Mouse (Mus musculus) adrenal gland, adult 8-10 months (tissue): ENCODE results near the gene Spaca4. TPM values are rescaled to one million over a fixed set of nuclear protein-coding genes. Genes with fewer than 3 reads are reported as not detected.

Experiments used
- DNase-seq: peaks from one replicate; pipeline ENCODE4 v3.0.0; 2022
- total RNA-seq, 4 experiments: library from RNA; stranded (reverse); gene quantifications; 2 replicates each; pipeline ENCODE4 v1.2.4; 2022

The Spaca4 gene
- total RNA-seq, 4 experiments from 2014 or later: not detected

DNA sequence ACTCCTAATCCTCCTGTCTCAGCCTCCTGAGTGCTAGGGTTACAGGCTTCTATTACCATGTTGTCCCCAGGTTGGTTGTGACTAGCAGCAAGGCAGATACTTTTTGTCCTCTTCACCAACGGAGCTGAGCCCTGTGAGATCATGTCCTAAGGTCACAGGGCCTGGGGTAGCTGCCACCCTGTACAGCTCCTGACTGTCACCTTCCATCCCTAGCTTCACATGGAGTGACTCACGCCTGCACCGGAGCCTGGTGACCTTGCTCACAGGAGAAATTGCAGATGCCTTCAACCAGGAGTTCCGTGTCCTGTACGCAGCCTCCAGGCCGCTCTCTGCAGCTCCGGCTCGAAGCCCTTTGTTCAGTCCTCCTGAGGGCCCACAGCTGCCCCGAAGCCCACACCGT is 806 bp upstream of the Spaca4 start:
- DNase-seq: no peak

DNA sequence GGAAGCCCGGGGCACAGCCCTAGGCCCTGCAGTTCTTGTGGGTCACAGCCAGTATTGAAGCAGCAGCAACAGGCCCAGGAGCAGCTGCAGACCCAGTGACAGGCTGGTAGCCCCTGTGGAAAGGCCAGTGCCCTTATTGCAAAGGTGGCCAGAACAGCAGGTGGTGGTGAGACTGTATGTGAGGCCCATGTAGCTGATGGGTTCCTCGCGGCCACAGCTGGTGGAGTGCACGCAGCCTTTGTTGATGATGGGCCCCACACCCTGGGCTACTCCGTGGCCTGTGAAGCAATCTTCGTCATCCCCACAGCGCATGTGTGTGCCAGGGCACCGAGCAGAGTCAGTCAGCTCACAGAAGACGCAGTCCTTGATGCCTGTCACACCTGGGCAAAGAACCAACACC is 462 bp downstream of the Spaca4 start:
- no peak for DNase-seq

DNA sequence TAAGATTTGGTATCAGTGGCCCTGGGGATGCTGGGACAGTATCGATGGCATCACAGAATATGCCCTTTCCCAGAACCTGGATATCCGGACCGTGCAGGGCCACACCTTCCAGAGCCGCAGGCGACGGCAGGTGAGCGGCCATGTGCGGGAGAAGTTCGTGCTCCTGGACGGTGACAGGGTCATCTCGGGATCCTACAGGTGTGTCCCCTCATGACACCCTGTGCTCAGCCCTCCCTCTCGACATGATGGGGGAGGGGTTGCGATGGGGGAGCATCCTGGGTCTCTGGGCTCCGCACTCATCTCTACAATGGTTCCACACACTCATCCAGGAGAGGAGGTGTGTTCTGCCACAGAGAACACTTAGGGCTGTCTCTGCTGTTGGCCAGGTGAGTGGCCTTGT is 1.8 kb downstream of the Spaca4 start:
- no peak for DNase-seq

DNA sequence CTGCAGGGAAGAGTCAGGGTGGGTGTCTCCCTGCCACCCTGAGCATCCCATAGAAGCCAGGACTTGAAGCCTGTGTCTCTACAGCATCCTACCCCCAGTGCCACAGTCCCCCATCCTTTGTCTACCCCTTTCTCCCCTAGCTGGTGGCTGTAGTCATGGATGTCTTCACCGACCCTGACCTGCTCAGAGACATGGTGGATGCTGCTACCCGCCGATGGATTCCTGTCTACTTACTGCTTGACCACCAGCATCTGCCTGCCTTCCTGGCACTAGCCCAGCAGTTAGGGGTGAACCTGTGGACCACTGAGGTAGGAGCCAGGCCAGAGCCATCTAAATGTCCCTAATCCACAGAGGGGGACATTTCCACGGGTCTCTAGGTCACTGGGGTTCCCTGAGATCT is 2.3 kb downstream of the Spaca4 start:
- DNase-seq: no peak

DNA sequence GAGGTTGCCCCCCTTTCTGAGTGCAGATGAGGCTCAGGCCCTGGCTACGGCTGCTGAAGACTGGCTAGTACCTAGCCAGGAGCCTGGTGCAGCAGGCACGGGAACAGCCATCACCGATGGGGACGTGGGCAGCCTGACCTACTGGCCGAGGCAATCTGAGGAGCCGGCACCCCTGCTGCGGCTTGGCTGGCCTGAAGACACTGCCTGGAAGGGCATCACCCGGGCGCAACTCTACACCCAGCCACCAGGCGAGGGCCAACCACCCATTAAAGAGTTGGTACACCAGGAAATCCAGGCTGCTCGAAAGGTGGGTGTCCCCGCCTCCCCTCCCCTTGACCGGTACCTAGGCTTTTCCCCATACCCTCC is 3.3 kb downstream of the Spaca4 start:
- DNase-seq: no peak

DNA sequence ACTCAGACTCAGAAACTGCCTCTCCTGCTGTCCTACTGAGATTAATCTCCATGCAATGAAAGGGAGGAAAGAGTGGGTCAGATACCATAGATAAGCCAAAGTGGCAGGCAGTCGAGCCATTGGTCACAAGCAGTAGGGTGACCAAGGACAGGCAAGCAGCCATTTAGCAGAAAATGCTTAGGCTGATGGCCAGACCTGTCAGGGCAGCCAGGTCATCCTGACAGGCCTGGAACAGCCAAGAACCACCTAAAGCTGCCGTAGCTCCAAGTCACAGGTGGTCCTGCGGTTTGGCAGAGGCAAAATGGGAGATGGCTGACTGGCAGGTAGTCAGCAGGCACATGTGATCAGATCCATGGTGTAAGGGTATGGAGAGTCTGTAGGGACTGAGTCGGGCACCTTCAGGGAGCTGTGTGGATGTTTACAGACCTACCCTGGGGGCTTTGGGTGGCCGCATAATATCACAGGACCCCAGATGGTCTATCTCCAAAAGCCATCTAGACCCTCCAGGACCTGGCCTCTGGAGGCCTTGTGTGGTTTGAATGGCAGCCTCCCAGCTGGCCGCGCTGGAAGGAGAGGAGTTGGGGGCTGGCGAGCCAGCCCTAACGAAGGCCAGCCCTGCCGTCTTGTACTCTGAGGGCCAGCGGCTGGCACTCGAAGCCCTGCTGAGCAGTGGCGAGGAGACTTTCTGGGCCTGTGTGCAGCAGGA is 3.8 kb downstream of the Spaca4 start:
- no peak for DNase-seq

DNA sequence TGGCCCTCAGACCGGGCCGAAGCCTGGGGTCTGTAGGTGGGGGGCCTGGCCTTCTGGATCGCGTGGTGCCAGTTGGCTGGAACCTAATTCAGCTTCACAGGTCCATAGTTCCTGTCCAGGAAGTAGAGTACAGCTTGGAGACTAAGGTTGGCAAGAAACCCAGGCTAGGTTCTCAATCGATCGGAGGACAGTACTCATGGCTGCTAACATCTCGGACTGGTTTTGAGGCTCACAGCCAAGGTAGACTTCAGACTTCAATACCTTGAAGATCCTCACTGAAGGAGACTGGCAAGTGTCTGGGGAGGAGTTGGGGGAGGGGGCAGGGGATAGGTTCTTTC is 4.4 kb downstream of the Spaca4 start:
- no peak for DNase-seq

DNA sequence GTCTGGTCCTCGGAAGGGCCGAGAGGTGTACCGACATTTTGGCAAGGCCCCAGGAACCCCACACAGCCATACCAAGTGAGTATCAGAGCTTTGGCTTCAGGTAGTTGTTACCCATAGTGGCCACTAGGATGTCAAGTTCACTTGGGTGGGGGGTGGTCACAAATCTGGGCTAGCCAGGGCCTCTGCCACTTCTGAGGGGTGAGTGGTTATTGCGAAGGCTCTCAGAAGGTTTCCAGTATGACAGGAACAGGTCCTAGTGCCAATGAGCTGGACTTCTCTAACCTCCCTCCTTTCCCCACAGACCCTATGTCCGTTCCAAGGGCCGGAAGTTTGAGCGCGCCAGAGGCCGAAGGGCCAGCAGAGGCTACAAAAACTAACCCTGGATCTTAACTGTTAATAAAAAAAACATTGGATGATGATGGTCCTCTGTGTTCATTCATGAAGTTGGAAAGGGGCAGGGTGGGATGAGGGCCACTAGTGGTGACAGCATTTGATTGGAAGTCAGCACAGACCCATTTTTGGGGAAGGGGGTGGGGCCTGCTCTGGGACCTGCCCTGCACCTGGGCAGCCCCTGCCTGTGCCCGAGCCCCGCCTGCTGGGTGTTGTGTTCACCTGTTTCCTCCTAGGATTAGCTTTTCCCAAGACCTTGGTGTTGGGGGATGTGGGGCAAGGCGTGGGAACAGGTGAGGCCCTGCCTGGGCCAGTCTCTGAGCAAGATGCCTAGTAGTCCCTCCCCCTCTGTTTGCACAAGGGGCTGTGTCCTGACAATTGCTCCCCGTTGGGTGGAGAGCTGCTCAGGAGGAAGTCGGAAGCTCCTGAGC is 5.0 kb downstream of the Spaca4 start, which contains the start of gene Fam83e:
Gene Fam83e (plus strand): TSS at position 800 of the 821 bp plus-strand sequence.
- no peak for DNase-seq

DNA sequence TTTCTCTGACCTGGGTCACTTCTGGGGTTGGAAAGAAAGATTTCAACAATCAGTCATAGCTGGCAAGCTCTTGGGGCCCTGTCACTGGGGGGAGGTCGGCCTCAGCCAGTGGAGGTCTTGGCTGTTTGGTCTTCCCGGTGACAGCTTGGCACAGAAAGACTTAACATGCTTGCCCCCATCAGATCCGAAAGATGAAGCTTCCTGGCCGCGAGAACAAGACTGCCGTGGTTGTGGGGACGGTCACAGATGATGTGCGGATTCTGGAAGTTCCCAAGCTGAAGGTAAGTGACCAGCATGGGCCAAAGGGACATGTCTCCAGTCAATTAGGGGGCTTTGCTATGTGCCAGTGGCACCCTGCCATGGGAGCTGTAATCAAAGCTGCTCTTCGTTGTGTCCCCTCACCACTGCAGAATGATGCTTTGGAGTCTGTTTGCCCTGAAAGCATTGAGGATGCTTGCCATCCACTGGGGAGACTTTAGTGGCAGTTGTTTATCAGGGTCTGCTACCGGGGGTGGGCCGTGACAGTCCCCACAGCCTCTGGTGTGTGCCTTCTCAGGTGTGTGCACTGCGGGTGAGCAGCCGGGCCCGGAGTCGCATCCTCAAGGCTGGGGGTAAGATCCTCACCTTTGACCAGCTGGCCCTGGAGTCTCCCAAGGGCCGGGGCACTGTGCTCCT is 5.7 kb downstream of the Spaca4 start:
- no peak for DNase-seq

DNA sequence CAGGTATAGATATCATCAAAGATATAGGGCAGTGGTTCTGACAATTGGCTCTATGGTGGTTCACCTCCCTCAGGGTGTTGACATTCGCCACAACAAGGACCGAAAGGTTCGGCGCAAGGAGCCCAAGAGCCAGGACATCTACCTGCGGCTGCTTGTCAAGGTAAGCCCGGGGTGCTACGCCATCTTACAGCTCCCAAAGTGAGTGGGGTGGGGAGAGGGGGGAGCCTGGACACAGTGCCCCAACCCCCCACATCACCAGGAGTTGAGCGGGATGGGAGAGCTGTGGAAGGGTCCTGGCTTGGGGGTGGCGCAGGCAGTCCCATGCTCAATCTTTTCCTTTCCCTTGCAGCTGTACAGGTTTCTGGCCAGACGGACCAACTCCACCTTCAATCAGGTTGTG is 6.4 kb downstream of the Spaca4 start:
- no peak for DNase-seq

DNA sequence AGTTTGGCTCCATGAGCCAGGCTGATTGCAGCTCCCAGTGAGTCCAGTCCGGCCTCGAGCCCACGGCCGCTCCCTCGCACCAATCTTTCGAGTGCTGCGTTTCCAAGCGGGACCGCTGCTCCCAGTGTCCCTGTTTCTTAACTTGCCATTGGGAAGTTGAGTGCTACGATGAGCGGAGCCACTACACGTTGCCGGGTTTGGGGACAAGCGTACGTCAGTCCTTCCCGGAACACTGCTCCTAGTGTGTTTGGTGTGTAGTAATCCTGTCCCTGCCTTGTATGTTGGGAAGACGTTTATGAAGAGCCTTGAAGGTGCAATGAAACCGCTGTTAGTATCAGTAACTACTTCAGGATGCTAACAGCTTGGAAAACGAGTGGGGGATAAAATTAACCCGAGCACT is 7.3 kb downstream of the Spaca4 start:
- DNase-seq: no peak

DNA sequence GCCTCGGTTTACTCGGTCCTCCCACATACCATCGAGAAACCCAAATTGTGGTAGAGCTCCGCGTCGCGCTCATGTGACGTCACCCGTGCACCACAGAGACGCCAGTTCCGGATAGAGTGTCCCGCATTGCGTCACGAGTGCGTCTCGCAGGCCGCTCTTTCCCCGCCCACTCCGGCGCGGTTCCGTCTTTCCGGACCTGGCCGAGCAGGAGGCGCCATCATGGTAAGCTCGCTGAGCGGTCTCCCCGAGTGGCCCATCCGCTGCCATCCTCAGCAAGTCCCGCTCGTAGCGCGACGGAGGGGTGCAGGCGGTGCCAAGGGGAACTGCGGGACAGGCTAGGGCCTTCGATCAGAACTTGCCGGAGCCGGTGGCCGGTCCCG is 7.7 kb downstream of the Spaca4 start, which contains the start of gene Sphk2:
Gene Sphk2 (minus strand): TSS at position 85 of the 380 bp plus-strand sequence.
- DNase-seq: peak; percentile 98

DNA sequence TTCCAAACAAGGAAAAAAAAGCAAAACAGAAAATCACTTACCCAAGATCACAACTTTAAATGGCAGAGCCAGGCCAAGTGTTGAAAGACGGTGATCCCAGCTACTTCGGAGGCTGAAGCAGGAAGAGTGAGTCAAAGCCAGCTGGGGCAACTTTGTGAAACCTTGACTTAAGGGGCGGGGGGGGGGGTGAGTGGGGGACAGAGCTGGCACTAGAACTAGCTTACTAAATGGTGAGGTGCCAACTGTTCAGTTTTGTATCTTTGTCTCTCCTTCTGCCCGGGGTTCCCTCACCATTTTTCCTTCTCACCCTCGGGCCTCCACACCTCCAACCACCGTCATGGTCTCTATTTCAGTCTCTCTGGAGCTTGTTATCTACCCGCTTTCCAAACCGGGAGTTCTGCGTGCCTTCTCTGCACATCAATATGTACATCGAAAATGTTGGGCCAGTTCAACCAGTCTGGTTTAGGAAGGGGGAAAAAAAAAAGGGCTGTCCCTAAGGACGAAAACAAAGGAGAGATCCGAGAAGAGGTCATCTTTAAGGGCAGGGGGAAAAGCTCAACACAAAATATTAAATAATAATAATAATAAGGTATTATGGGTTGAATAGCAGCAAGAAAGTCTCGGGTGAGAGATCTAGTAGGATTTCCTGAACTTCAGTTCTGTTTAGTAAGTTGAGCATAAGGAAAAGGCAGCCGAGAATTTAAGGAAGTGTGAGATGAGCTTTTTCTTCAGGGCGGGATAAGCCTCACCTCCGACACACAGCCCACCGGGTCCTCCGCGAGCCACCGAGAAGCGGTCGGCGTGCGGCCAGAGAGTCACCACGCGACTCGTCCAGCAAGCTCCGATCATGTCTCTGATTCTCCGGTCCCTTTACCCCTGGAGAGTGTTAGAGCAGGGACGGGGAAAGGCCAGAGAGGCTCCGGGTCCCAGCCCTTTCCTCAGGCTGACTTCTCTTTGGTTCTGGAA is 8.4 kb downstream of the Spaca4 start:
- DNase-seq: no peak

DNA sequence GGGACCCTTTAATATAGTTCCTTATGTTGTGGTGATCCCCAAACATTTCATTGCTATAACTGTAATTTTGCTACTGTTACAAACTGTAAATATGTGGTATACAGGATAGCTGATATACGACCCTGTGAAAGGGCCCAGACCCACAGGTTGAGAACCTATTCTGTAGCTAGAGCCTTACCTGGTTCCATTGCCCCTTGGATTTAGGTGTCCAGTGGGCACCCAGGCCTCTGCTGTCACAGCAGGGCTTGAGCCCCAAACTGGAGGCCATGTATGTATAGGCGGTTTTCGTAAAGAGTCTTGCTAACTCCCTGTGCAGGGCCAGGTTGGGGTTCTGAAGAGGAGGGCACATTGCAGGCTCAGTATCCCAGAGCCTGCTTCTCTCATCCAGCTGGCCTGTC is 9.2 kb downstream of the Spaca4 start:
- DNase-seq: peak; percentile 35

DNA sequence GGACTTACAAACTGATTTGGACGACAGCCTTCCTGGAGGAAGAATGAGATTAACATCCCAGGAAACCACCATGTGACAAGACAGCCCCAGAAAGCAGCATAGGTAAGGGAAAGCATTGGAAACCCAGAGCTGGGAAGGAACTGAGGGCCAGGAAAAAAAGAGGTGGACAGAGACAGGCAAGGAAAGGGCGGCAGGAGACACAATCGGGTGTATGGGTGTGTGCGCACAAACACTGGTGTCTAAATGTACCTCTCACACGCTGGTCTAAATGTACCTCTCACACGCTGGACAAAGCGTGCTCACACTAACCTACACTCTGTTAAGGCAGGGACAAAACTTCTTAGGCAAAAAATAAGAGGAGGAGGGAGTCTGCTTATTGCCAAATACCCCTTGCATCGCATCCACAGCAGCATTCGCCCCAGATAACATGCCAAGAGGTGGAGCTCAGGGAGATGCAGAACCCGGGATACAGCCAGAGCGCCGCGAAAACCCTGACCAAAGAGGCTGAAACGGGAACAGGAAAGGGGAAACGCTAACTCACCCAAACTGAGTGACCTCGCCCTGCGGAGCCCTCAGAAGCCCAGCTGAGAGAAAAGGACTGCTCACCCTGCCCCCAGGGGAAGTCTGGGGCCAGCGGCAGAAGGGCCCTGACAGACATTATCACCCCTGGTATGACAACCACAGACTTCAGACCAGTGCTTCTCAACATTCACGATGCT is 9.7 kb downstream of the Spaca4 start:
- DNase-seq: peak; percentile 43

DNA sequence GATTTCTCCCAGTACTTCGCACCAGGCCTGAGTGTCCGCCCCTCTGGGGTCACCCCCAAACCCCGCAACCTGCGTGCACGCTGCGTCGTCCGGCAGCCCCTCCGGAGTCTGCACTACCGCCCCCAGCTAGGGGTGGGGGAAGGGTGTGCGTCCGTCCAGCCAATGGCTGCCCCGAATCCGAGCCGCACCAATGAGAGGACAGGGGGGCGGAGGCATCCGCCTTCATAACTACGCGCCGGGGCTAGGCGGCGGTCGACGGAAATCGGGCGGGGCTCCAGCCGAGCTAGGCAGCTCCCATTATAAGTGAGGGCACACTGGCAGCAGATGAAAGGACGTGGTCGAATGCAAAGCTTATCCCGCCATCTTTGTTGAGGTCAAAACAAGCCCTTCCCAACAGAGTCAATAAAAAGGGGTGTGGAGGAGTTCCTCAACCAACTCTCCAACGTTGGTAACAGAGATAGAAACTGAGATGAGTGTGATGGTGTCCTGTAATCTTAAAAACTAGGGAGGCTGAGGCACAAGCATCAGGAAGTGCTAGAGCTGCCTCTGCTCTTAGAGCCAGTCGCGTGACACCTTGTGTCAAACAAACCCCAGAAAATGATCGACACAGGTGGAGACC is 10.4 kb downstream of the Spaca4 start, which contains the start of gene Rpl18:
Gene Rpl18 (plus strand): TSS at position 368 of the 619 bp plus-strand sequence.
- DNase-seq: peak; percentile 98

DNA sequence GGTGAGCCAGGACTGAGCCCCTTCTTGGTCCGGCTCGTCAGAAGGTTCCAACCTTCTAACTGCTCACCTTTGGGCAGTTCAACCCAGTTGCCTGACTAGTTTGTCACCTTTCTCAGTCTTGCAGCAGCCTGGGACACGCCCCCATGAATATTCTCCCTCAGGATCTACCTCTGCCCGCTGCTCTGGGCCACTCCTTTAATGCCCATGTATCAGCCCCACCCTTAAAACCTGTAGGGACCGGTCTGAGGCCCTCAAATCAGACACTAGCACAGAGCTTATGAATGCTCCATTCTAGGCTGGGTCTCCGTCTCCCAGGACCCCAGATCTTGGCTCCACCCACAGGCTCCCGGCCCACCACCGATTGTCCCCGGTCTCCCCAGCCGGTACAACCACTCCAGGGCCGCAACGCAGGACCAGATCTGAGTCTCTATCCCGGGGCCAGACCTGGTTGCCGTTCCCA is 11.0 kb downstream of the Spaca4 start:
- no peak for DNase-seq

DNA sequence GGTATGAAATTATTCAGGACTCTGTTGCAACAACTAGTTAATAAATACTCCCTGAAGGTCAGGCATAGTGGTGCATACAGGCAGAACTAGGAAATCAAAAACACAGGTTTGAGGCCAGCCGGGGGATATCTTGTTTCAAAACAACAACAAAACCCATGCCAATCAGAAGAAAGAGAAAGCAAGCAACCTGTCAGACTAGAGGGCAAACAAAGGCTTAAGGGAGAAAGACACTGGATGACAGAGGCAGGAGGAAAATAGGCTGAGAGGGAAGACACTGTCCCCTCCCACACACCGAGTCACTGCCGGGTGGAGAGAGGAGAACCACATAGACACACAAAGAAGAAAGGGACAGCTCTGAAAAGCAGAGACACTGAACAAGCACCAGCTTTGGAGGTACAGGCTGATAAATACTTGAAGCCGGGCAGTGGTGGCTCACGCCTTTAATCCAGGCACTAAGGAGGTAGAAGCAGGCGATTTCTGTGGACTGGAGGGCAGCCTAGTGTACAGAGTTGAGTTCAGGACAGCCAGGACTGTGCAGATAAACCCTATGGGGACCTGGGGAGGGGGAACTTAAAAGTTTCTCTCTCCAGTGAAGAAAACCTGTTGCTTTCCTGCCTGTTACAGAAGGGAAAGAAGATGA is 11.6 kb downstream of the Spaca4 start:
- DNase-seq: no peak

DNA sequence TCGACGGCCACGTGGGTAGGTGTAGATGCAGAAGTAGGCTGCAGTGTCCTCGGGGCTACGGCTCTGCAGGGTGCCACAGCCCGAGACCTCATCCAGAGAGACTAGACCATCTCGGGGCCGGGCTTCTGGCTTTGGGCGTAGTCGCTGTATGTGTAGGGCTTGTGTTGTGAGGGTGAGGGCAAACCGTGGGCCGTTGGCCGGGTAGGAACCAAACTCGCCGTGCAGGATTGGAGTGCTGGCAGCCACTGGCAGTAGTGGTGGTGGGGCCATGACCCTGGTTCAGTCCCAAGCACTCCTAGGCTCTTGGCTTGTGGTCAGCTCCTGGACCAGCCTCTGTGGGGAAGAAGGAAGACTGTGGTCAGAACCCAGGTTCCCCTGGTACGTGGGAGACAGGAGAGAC is 12.2 kb downstream of the Spaca4 start:
- peak; percentile 55 for DNase-seq

DNA sequence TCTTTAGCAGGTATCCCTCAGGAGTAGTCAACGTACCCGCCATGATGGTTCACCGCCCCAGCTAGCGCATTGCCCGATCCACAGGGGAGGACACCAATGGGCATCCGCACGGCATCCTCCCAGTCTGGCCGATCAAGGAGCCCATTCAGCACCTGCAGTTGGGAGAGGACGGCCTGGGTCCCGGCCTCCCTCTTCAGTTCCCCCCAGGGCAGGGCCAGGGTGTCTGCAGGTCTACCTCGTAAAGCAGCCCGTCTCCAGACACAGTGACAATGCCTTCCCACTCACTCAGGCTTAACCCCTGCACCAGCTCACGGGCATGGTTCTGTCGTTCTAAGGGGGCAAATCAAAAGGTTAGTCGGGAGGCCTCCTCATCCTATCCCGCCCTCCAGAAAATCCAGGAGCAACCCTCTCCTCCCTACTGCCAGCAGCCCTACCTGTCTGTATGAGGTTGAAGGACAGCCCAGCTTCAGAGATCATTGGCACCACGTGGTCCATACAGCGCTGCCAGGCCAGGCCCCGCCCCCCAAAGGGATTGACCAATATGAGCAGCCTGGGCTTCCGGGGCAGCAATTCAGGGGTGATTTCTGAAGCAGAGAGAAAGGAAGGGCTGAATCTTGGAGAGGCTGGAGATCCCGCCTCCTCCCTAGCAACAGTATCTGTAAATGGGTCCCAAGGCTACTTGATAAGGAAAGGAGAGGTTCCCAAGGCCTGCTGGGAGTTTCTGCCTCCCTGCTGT is 13.4 kb downstream of the Spaca4 start:
- peak; percentile 90 for DNase-seq
